In the genomic region with DNA sequence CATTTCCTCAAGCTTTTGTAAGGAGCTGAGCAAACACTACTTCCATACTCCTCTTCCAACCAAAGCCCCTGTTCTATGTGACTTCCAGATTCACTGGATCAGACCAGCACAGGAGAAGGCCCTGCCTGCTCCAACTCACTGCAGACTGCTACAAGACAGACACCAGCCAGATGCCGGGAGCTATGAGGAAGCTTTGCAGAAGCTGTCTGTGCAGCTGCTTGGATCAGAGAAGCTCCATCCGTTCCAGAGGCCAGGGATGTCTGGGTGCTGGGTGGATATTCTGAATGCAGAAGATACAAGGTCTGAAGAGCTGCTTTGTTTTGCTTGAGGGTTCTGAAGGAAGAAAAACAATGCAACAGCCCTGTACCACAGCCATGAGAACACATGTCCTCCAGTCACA, we compare ENCODE assay signal across 18 mouse cellular contexts. TPM values are rescaled to one million over a fixed set of nuclear protein-coding genes. Genes with fewer than 3 reads are reported as not detected.
DNase-seq lines count a peak whose midpoint lies in the region; TF ChIP-seq lines count a peak whose summit lies in the region.
"Had no signal": no experiment of that assay in that cellular context is flagged by ENCODE, and none has a peak within 500 bp of the region (broad histone marks: within the 10 kb centered on the region; RNA-seq: fewer than 3 reads in every experiment).

No protein-coding gene starts in this region.

- no peak for TF ChIP-seq CTCF in layer of hippocampus, adult 2 months (conservative IDR thresholded peaks at IDR 0.05)

- peak; percentile 10 for DNase-seq in gastrocnemius, postnatal 14 days
- DNase-seq in gastrocnemius, postnatal 36 days, result no peak
- DNase-seq in heart, postnatal 10 days, result peak; percentile 33 to 40
- DNase-seq in heart, adult 8-10 months (ENCODE audit: low spot score), result no peak
- DNase-seq in layer of hippocampus, adult 2 months (ENCODE audit: low spot score in 2 of 2), result peak in 1 of 2 experiments; percentile 16
- DNase-seq in layer of hippocampus, postnatal 14 days (ENCODE audit: low spot score in 2 of 2), result no peak
- peak; percentile 61 for DNase-seq in brain, adult 2 months (ENCODE audit: low read depth, low spot score)
- DNase-seq in retina, postnatal 1 day, result no peak
- DNase-seq: adrenal gland, postnatal 10 days; cerebellum, adult 11-12 months; cerebellum, adult 9-10 months; cerebellum, postnatal 25 days had no signal

- H3K4me3 ChIP-seq in layer of hippocampus, adult 2 months, result no peak overlapping the region
- H3K4me3 ChIP-seq: embryonic facial prominence, embryonic 15.5 days; erythroblast, embryonic 14.5 days; forebrain, embryonic 10.5 days; heart, embryonic 13.5 days; hindbrain, embryonic 12.5 days had no signal

- H3K27ac ChIP-seq in layer of hippocampus, adult 2 months, result 0 out of 2 replicates have a peak overlapping the region, but pooled peaks have one; percentile 21
- H3K27ac ChIP-seq: embryonic facial prominence, embryonic 15.5 days; forebrain, embryonic 10.5 days; heart, embryonic 13.5 days; hindbrain, embryonic 12.5 days had no signal

- intact Hi-C loops in gastrocnemius, postnatal 14 days (cut with DNase I; ENCODE audit: low total_unique reads), result no loop called here
- intact Hi-C loops in gastrocnemius, postnatal 36 days (cut with DNase I), result no loop called here
- intact Hi-C loops in heart, postnatal 10 days (cut with DNase I), result no loop called here

RNA-seq across cellular contexts. Expression of a gene that starts 59.1 kb away (rescaled TPM):
- 1 to 10 TPM; 2.0 to 2.3 TPM for total RNA-seq in gastrocnemius, postnatal 14 days (2021)
- under 1 TPM; 0.64 to 0.69 TPM for total RNA-seq in gastrocnemius, postnatal 36 days (2021)
- 1 to 10 TPM; 9.2 to 9.9 TPM for total RNA-seq in heart, postnatal 10 days (2021)
- total RNA-seq in heart, adult 8-10 months (2022), result 1 to 10 TPM; 2.6 to 6.7 (median 3.5) TPM
- 10 to 100 TPM; 31.7 to 35.2 TPM for total RNA-seq in layer of hippocampus, adult 2 months (2021)
- total RNA-seq in layer of hippocampus, postnatal 14 days (2021), result 10 to 100 TPM; 46.0 to 65.4 TPM
- total RNA-seq: granulocyte monocyte progenitor cell, adult 5-6 weeks had no signal

Comparison
In these comparisons a context has a peak if more than half of its experiments do, and no peak if none do; other contexts are left out.
1. DNase-seq: peak in gastrocnemius, postnatal 14 days (single experiment), heart, postnatal 10 days (2 of 2) and brain, adult 2 months (single experiment); none in gastrocnemius, postnatal 36 days (0 of 2), heart, adult 8-10 months (single experiment), layer of hippocampus, postnatal 14 days (0 of 2) and retina, postnatal 1 day (single experiment).